24 mouse cellular contexts compared by ENCODE assay signal in the genomic region with DNA sequence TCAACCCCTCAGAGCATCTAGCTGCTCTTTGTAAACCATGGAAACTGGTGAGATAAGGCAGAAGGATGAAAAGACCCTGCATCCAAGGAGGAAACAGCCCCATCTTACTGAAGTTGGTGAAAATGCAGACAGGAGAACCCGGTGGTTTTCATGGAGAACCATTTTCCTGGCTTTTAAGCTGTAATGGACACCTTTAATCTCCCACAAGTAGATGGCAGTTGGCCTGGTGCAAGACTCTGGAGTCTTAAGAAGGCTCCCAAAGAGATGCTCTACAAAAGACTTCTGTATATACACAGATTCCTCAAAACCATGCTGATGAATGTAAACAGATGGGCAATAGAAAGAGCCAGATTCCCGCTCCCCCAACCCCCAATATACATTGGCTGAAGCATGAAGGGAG.
"Had no signal": no experiment of that assay in that cellular context is flagged by ENCODE, and none has a peak within 500 bp of the region (broad histone marks: within the 10 kb centered on the region; RNA-seq: fewer than 3 reads in every experiment).

No protein-coding gene starts in this region.

- H3K27ac ChIP-seq: heart, embryonic 10.5 days; hindbrain, embryonic 13.5 days; hindbrain, embryonic 15.5 days; hindbrain, postnatal 0 days; kidney, embryonic 15.5 days; kidney, postnatal 0 days; limb, embryonic 13.5 days; limb, embryonic 15.5 days; liver, embryonic 12.5 days had no signal

- H3K4me3 ChIP-seq: heart, embryonic 10.5 days; heart, embryonic 12.5 days; hindbrain, embryonic 13.5 days; hindbrain, embryonic 15.5 days; kidney, embryonic 15.5 days; limb, embryonic 13.5 days; limb, embryonic 15.5 days; liver, embryonic 12.5 days had no signal

- H3K27me3 ChIP-seq: heart, embryonic 12.5 days; hindbrain, embryonic 15.5 days; limb, embryonic 15.5 days; liver, embryonic 12.5 days had no signal

- H3K9ac ChIP-seq: heart, embryonic 12.5 days; hindbrain, embryonic 13.5 days; hindbrain, embryonic 15.5 days; kidney, embryonic 15.5 days; limb, embryonic 13.5 days; limb, embryonic 15.5 days; liver, embryonic 12.5 days had no signal

- H3K36me3 ChIP-seq: heart, embryonic 10.5 days; heart, embryonic 12.5 days; hindbrain, embryonic 13.5 days; hindbrain, embryonic 15.5 days; kidney, embryonic 15.5 days; limb, embryonic 13.5 days; limb, embryonic 15.5 days; liver, embryonic 12.5 days had no signal

- DNase-seq: gastrocnemius, postnatal 14 days; gastrocnemius, postnatal 36 days; heart, adult 18-20 months; heart, postnatal 14 days; heart, postnatal 36 days; kidney, adult 11 months; kidney, adult 2 months; kidney, adult 9 months; kidney, postnatal 14 days; kidney, postnatal 36 days; layer of hippocampus, adult 9-11 months; layer of hippocampus, postnatal 36 days; left cerebral cortex, postnatal 4 days had no signal

- H3K4me2 ChIP-seq: heart, embryonic 12.5 days; hindbrain, embryonic 13.5 days; kidney, embryonic 15.5 days; limb, embryonic 13.5 days; limb, embryonic 15.5 days; liver, embryonic 12.5 days had no signal

- H3K4me1 ChIP-seq: heart, embryonic 10.5 days; heart, embryonic 12.5 days; liver, embryonic 12.5 days had no signal

- H3K9me3 ChIP-seq: heart, embryonic 10.5 days; heart, embryonic 12.5 days; hindbrain, embryonic 13.5 days; kidney, embryonic 15.5 days; limb, embryonic 13.5 days; limb, embryonic 15.5 days; liver, embryonic 12.5 days had no signal

- ATAC-seq: hindbrain, postnatal 0 days; intestine, embryonic 16.5 days; liver, embryonic 12.5 days had no signal
